Mouse (Mus musculus) forebrain, embryonic 14.5 days (tissue): ENCODE results near the gene Chrm5. TPM values are rescaled to one million over a fixed set of nuclear protein-coding genes. Genes with fewer than 3 reads are reported as not detected.
A peak's percentile ranks its signal among the peaks of the same experiment; 100 is the strongest.
"Not testable (repeated sequence)": the region's sequence is repeated elsewhere in the genome, so short reads cannot be mapped to it uniquely, and the experiment has no call there.

Experiments used
- ATAC-seq: fragments of 200-750 bp; cut with Nextera tagmentation; 2 replicates; pipeline ENCODE4 v1.8.0; 2017; ENCODE audit warnings: mild to moderate bottlenecking, moderate library complexity
- DNase-seq: peaks from one replicate; pipeline ENCODE4 v3.0.0-alpha.2; 2015; ENCODE audit warnings: low spot score
- H3K27ac ChIP-seq: fragments of 300-500 bp; sonication (generic); 2 replicates; pipeline ENCODE4 v1.5.1; 2014; ENCODE audit warnings: low read depth, mild to moderate bottlenecking, control low read depth, low read length, moderate library complexity
- H3K27me3 ChIP-seq: fragments of 300-500 bp; sonication (generic); replicated peaks from 2 replicates; pipeline ENCODE4 v1.6.1; 2014; ENCODE audit warnings: low read length, control low read depth, mixed read lengths; ENCODE audit not compliant: control insufficient read depth, insufficient read depth
- H3K36me3 ChIP-seq: fragments of 300-500 bp; sonication (generic); 2 replicates; pipeline ENCODE4 v1.6.1; 2014; ENCODE audit warnings: low read length, control low read depth; ENCODE audit not compliant: control insufficient read depth, insufficient read depth
- H3K4me1 ChIP-seq: fragments of 300-500 bp; sonication (generic); 2 replicates; pipeline ENCODE4 v1.6.1; 2014; ENCODE audit warnings: antibody characterized with exemption, low read length, control low read depth; ENCODE audit not compliant: control insufficient read depth, insufficient read depth
- H3K4me2 ChIP-seq: fragments of 300-500 bp; sonication (generic); 2 replicates; pipeline ENCODE4 v1.6.1; 2014; ENCODE audit warnings: mild to moderate bottlenecking, control low read depth, low read length
- H3K4me3 ChIP-seq: fragments of 300-500 bp; sonication (generic); 2 replicates; pipeline ENCODE4 v1.5.1; 2014; ENCODE audit warnings: low read depth, low read length, control low read depth
- H3K9ac ChIP-seq: fragments of 300-500 bp; sonication (generic); 2 replicates; pipeline ENCODE4 v1.6.1; 2014; ENCODE audit warnings: mild to moderate bottlenecking, low read length, control low read depth, moderate library complexity
- H3K9me3 ChIP-seq: fragments of 300-500 bp; sonication (generic); replicated peaks from 2 replicates; pipeline ENCODE4 v1.6.1; 2016; ENCODE audit warnings: low read length, control low read depth, mixed read lengths; ENCODE audit not compliant: control insufficient read depth
- WGBS: fragments of 180-500 bp; shearing (Covaris S2); extraction: QIAGEN DNeasy Blood & Tissue Kit; methylation state at CpG from one replicate; pipeline ENCODE4 v1.1.7; 2014; 5-methylcytosine and 5-hydroxymethylcytosine counted together
- polyA plus RNA-seq: library from polyadenylated mRNA; unstranded; fragments of >200 nt; fragmentation: Nextera tagmentation; extraction: Ambion mirVana; gene quantifications from 2 replicates; pipeline ENCODE4 v1.2.1, GENCODE M21; 2014

The Chrm5 gene
- polyA plus RNA-seq, 1 experiment from 2014 or later, result 0.42 TPM

GRCm38 (mm10) chr2:112469542-112469941 lies 11.0 kb downstream of the Chrm5 start:
- Histone ChIP-seq H3K27ac (no peak overlapping the region), H3K36me3 (peaks cover 46% of the 10 kb centered on the region), H3K9me3 (no peaks in the 10 kb centered on the region), H3K27me3 (no peaks in the 10 kb centered on the region), H3K9ac (no peak overlapping the region), H3K4me3 (no peak overlapping the region), H3K4me2 (no peak overlapping the region), H3K4me1 (no peaks in the 10 kb centered on the region)
- DNase-seq, result no peak
- ATAC-seq, result no peak

GRCm38 (mm10) chr2:112460557-112460956 lies 20.0 kb downstream of the Chrm5 start:
- no peak overlapping the region for H3K4me2 ChIP-seq
- H3K4me3 ChIP-seq, result no peak overlapping the region
- H3K36me3 ChIP-seq, result peaks cover 18% of the 10 kb centered on the region
- 93% methylated on average over 3 of the region's 3 CpGs for WGBS
- H3K9ac ChIP-seq, result no peak overlapping the region
- ATAC-seq (no peak), DNase-seq (no peak)
- no peak overlapping the region for H3K27ac ChIP-seq
- H3K27me3 ChIP-seq, result no peaks in the 10 kb centered on the region
- no peaks in the 10 kb centered on the region for H3K9me3 ChIP-seq
- peaks cover 8% of the 10 kb centered on the region for H3K4me1 ChIP-seq

- H3K27me3 ChIP-seq, result no peaks in the 10 kb centered on the region
- ATAC-seq (peak; percentile 100), DNase-seq (peak; percentile 97)
- peak within 1 kb of the TSS; percentile 78 for H3K4me3 ChIP-seq
- H3K4me2 ChIP-seq, result peak within 1 kb of the TSS; percentile 61
- no peaks in the 10 kb centered on the region for H3K36me3 ChIP-seq
- H3K4me1 ChIP-seq, result peaks cover 8% of the 10 kb centered on the region
- H3K9me3 ChIP-seq, result no peaks in the 10 kb centered on the region
- WGBS, result under 1% methylated on average over 49 of the region's 49 CpGs
- peak within 1 kb of the TSS; percentile 91 for H3K9ac ChIP-seq
- H3K27ac ChIP-seq, result peak within 1 kb of the TSS; percentile 61; the same call in 1 of the 2 replicates
Observed at GRCm38 (mm10) chr2:112454862-112455564, 25.6 kb downstream of the Chrm5 start, which contains the start of gene Emc7. Gene Emc7, plus strand, starts transcription at chr2:112454997.

- H3K9me3 ChIP-seq, result no peaks in the 10 kb centered on the region
- no peaks in the 10 kb centered on the region for H3K27me3 ChIP-seq
- WGBS, result 33% methylated on average over 17 of the region's 17 CpGs
- peak overlapping the region; percentile 61; the same call in 1 of the 2 replicates for H3K27ac ChIP-seq
- H3K9ac ChIP-seq, result peak overlapping the region; percentile 91
- peak overlapping the region; percentile 78 for H3K4me3 ChIP-seq
- no peak for DNase-seq
- no peaks in the 10 kb centered on the region for H3K36me3 ChIP-seq
- H3K4me2 ChIP-seq, result peak overlapping the region; percentile 61
- ATAC-seq, result no peak
- H3K4me1 ChIP-seq, result peaks cover 8% of the 10 kb centered on the region
Observed at GRCm38 (mm10) chr2:112454125-112454861, 26.3 kb downstream of the Chrm5 start.

GRCm38 (mm10) chr2:112452513-112452912 lies 28.1 kb downstream of the Chrm5 start:
- H3K4me3 ChIP-seq, H3K27me3 ChIP-seq, ATAC-seq, H3K4me2 ChIP-seq, H3K4me1 ChIP-seq, H3K27ac ChIP-seq, H3K9me3 ChIP-seq, H3K36me3 ChIP-seq, H3K9ac ChIP-seq, DNase-seq: not testable (repeated sequence)

GRCm38 (mm10) chr2:112449597-112450296 lies 30.8 kb downstream of the Chrm5 start:
- WGBS, result 37% methylated on average over 4 of the region's 4 CpGs
- no peak overlapping the region for H3K4me2 ChIP-seq
- H3K36me3 ChIP-seq, result no peaks in the 10 kb centered on the region
- H3K9ac ChIP-seq, result no peak overlapping the region
- no peaks in the 10 kb centered on the region for H3K4me1 ChIP-seq
- no peak overlapping the region for H3K27ac ChIP-seq
- DNase-seq (peak; percentile 10), ATAC-seq (no peak)
- H3K4me3 ChIP-seq, result no peak overlapping the region
- no peaks in the 10 kb centered on the region for H3K27me3 ChIP-seq
- no peaks in the 10 kb centered on the region for H3K9me3 ChIP-seq

GRCm38 (mm10) chr2:112448510-112449059 lies 32.0 kb downstream of the Chrm5 start:
- no peak overlapping the region for H3K4me3 ChIP-seq
- no peak overlapping the region for H3K4me2 ChIP-seq
- H3K4me1 ChIP-seq, result no peaks in the 10 kb centered on the region
- ATAC-seq (no peak), DNase-seq (no peak)
- no peaks in the 10 kb centered on the region for H3K27me3 ChIP-seq
- H3K9ac ChIP-seq, result no peak overlapping the region
- no peaks in the 10 kb centered on the region for H3K9me3 ChIP-seq
- H3K36me3 ChIP-seq, result no peaks in the 10 kb centered on the region
- H3K27ac ChIP-seq, result no peak overlapping the region

- H3K36me3 ChIP-seq, H3K9ac ChIP-seq, H3K4me2 ChIP-seq, H3K27me3 ChIP-seq, ATAC-seq, DNase-seq, H3K27ac ChIP-seq, H3K4me3 ChIP-seq, H3K4me1 ChIP-seq, H3K9me3 ChIP-seq: not testable (repeated sequence)
- 71% methylated on average over 4 of the region's 4 CpGs for WGBS
Observed at GRCm38 (mm10) chr2:112448046-112448445, 32.5 kb downstream of the Chrm5 start.
